7 mouse cellular contexts compared by ENCODE assay signal in genomic region chr19:4624406-4625178, GRCm38 (mm10). TPM values are rescaled to one million over a fixed set of nuclear protein-coding genes. Genes with fewer than 3 reads are reported as not detected.
A peak's percentile ranks its signal among the peaks of the same experiment; 100 is the strongest.
DNase-seq lines count a peak whose midpoint lies in the region; ATAC-seq and TF ChIP-seq lines count a peak whose summit lies in the region.

No protein-coding gene starts in this region.

- H3K36me3 ChIP-seq in spleen, adult 2 months (ENCODE audit: control insufficient read depth, insufficient read depth, low read length): peaks cover 8% of the 10 kb centered on the region; the same call in 1 of the 2 replicates
- H3K36me3 ChIP-seq in forebrain, embryonic 12.5 days (replicated peaks): peaks cover 39% of the 10 kb centered on the region
- H3K36me3 ChIP-seq in liver, embryonic 12.5 days: peaks cover 47% of the 10 kb centered on the region
- H3K36me3 ChIP-seq in stomach, postnatal 0 days (ENCODE audit: control insufficient read depth, insufficient read depth, low read length): peaks cover 9% of the 10 kb centered on the region; the same call in 1 of the 2 replicates

- ATAC-seq in forebrain, embryonic 12.5 days (ENCODE audit: low FRiP score): peak; percentile 1; the same call in 1 of the 2 replicates
- ATAC-seq in liver, embryonic 12.5 days: no peak
- peak; percentile 2; the same call in 1 of the 2 replicates for ATAC-seq in stomach, postnatal 0 days (ENCODE audit: low FRiP score, low TSS enrichment)

- H3K4me1 ChIP-seq in spleen, adult 2 months (ENCODE audit: control insufficient read depth, insufficient read depth, insufficient read length): peaks cover 9% of the 10 kb centered on the region; the same call in 1 of the 2 replicates
- H3K4me1 ChIP-seq in forebrain, embryonic 12.5 days: peaks cover 47% of the 10 kb centered on the region
- H3K4me1 ChIP-seq in liver, embryonic 12.5 days: peaks cover 40% of the 10 kb centered on the region
- H3K4me1 ChIP-seq in stomach, postnatal 0 days (replicated peaks; ENCODE audit: control insufficient read depth, insufficient read depth): 0 out of 2 replicates have a peak, but pooled peaks cover 5% of the 10 kb centered on the region

- H3K4me3 ChIP-seq in spleen, adult 2 months (ENCODE audit: extremely low read depth, insufficient read depth, insufficient read length): peak overlapping the region; percentile 95
- peak overlapping the region; percentile 79 for H3K4me3 ChIP-seq in forebrain, embryonic 12.5 days (replicated peaks)
- peak overlapping the region; percentile 81 for H3K4me3 ChIP-seq in liver, embryonic 12.5 days
- H3K4me3 ChIP-seq in stomach, postnatal 0 days (ENCODE audit: low read depth, low read length): peak overlapping the region; percentile 91

- H3K9me3 ChIP-seq in forebrain, embryonic 12.5 days: no peaks in the 10 kb centered on the region
- H3K9me3 ChIP-seq in liver, embryonic 12.5 days (replicated peaks): no peaks in the 10 kb centered on the region
- H3K9me3 ChIP-seq in stomach, postnatal 0 days (ENCODE audit: control insufficient read depth, low read length): no peaks in the 10 kb centered on the region

- DNase-seq in spleen, adult 2 months (ENCODE audit: low read depth in 1 of 2, low spot score in 2 of 2): no peak
- no peak for DNase-seq in spleen, postnatal 36 days (ENCODE audit: low spot score in 2 of 2)
- no peak for DNase-seq in stomach, postnatal 0 days (ENCODE audit: low spot score)
- DNase-seq in embryo, embryonic 10 days (ENCODE audit: low spot score): no peak
- DNase-seq in lung, postnatal 4 days: no peak

- H3K27me3 ChIP-seq in spleen, adult 2 months (ENCODE audit: control insufficient read depth, insufficient read depth, low read length): no peaks in the 10 kb centered on the region
- no peaks in the 10 kb centered on the region for H3K27me3 ChIP-seq in forebrain, embryonic 12.5 days
- no peaks in the 10 kb centered on the region for H3K27me3 ChIP-seq in liver, embryonic 12.5 days (replicated peaks)
- H3K27me3 ChIP-seq in stomach, postnatal 0 days (ENCODE audit: control insufficient read depth, insufficient read depth, low read length): no peaks in the 10 kb centered on the region

- no peak for TF ChIP-seq EP300 in stomach, postnatal 0 days (optimal IDR thresholded peaks at IDR 0.05)

- peak overlapping the region; percentile 93 for H3K9ac ChIP-seq in forebrain, embryonic 12.5 days
- H3K9ac ChIP-seq in liver, embryonic 12.5 days: peak overlapping the region; percentile 94
- H3K9ac ChIP-seq in stomach, postnatal 0 days (ENCODE audit: low read length): peak overlapping the region; percentile 88

- H3K4me2 ChIP-seq in forebrain, embryonic 12.5 days: peak overlapping the region; percentile 88
- peak overlapping the region; percentile 86 for H3K4me2 ChIP-seq in liver, embryonic 12.5 days
- H3K4me2 ChIP-seq in stomach, postnatal 0 days (replicated peaks; ENCODE audit: low read depth): peak overlapping the region; percentile 90

- TF ChIP-seq CTCF in spleen, adult 2 months (IDR thresholded peaks at IDR 0.05; ENCODE audit: extremely low read depth, insufficient read depth, insufficient read length, insufficient replicate concordance): no peak
- TF ChIP-seq CTCF in stomach, postnatal 0 days (IDR thresholded peaks at IDR 0.05; ENCODE audit: low read depth): no peak

- H3K27ac ChIP-seq in spleen, adult 2 months (ENCODE audit: insufficient read depth, low read length): peak overlapping the region; percentile 52; the same call in 1 of the 2 replicates
- peak overlapping the region; percentile 88; the same call in 1 of the 2 replicates for H3K27ac ChIP-seq in forebrain, embryonic 12.5 days
- H3K27ac ChIP-seq in liver, embryonic 12.5 days: peak overlapping the region; percentile 85
- H3K27ac ChIP-seq in stomach, postnatal 0 days (replicated peaks): peak overlapping the region; percentile 93

- WGBS in spleen, adult 2 months: 30% methylated on average over 4 of the region's 4 CpGs
- WGBS in forebrain, embryonic 12.5 days: 35% methylated on average over 4 of the region's 4 CpGs
- WGBS in liver, embryonic 12.5 days (ENCODE audit: insufficient replicate concordance): 27% methylated on average over 4 of the region's 4 CpGs
- WGBS in stomach, postnatal 0 days: 28% methylated on average over 4 of the region's 4 CpGs

- TF ChIP-seq POLR2A in spleen, adult 2 months (IDR thresholded peaks at IDR 0.05; ENCODE audit: low read depth, low read length): no peak

RNA-seq across cellular contexts. Expression of gene Rce1, which starts 0.8 kb away (rescaled TPM):
- 59.7 and 83.0 TPM in 2 replicates for polyA plus RNA-seq in spleen, adult 2 months (2012; rRNA removed)
- 57.8 and 63.0 TPM in 2 replicates for polyA plus RNA-seq in forebrain, embryonic 12.5 days (2016; fragmentation: Nextera tagmentation; extraction: Ambion mirVana)
- polyA plus RNA-seq in liver, embryonic 12.5 days (2016; fragmentation: Nextera tagmentation; extraction: Ambion mirVana): 35.9 and 39.3 TPM in 2 replicates
- 46.4 and 49.4 TPM in 2 replicates for polyA plus RNA-seq in stomach, postnatal 0 days (2015; fragmentation: Nextera tagmentation; extraction: Ambion mirVana)

RNA-seq across cellular contexts. Expression of gene Lrfn4, which starts 9.1 kb away (rescaled TPM):
- 3.0 and 4.0 TPM in 2 replicates for polyA plus RNA-seq in spleen, adult 2 months (2012; rRNA removed)
- polyA plus RNA-seq in forebrain, embryonic 12.5 days (2016; fragmentation: Nextera tagmentation; extraction: Ambion mirVana): 11.4 and 13.3 TPM in 2 replicates
- polyA plus RNA-seq in liver, embryonic 12.5 days (2016; fragmentation: Nextera tagmentation; extraction: Ambion mirVana): 2.6 and 2.7 TPM in 2 replicates
- 4.3 and 5.0 TPM in 2 replicates for polyA plus RNA-seq in stomach, postnatal 0 days (2015; fragmentation: Nextera tagmentation; extraction: Ambion mirVana)
